Mouse (Mus musculus): ENCODE results near the gene Ppp4r4. TPM values are rescaled to one million over a fixed set of nuclear protein-coding genes. Genes with fewer than 3 reads are reported as not detected.

Gene Ppp4r4
- polyA plus RNA-seq, 1 experiment from 2014 or later, result 1.5 TPM

- Histone ChIP-seq H3K4me2 (no peak overlapping the region), H3K4me1 (no peaks in the 10 kb centered on the region), H3K27me3 (replicated peaks) (no peaks in the 10 kb centered on the region), H3K36me3 (no peaks in the 10 kb centered on the region), H3K4me3 (replicated peaks) (no peak overlapping the region), H3K9ac (no peak overlapping the region), H3K27ac (no peak overlapping the region), H3K9me3 (no peaks in the 10 kb centered on the region)
- 65% methylated on average over 3 of the region's 3 CpGs for WGBS
- no peak; the same call in 1 of the 2 replicates for ATAC-seq (ENCODE audit: insufficient read depth, low FRiP score, low read depth)
Observed at GRCm38 (mm10) chr12:103504402-103504801, 27.7 kb upstream of the Ppp4r4 start.

- Histone ChIP-seq H3K4me3 (replicated peaks) (no peak overlapping the region), H3K9ac (no peak overlapping the region), H3K4me1 (no peaks in the 10 kb centered on the region), H3K27me3 (replicated peaks) (no peaks in the 10 kb centered on the region), H3K36me3 (no peaks in the 10 kb centered on the region), H3K9me3 (no peaks in the 10 kb centered on the region), H3K4me2 (no peak overlapping the region), H3K27ac (no peak overlapping the region)
- no peak for ATAC-seq (ENCODE audit: insufficient read depth, low FRiP score, low read depth)
- WGBS, result 73% methylated on average over 4 of the region's 4 CpGs
Observed at GRCm38 (mm10) chr12:103508346-103508745, 23.7 kb upstream of the Ppp4r4 start.

GRCm38 (mm10) chr12:103509893-103510292, 22.2 kb upstream of the Ppp4r4 start:
- ATAC-seq (ENCODE audit: insufficient read depth, low FRiP score, low read depth), result no peak
- Histone ChIP-seq H3K27me3 (replicated peaks) (no peaks in the 10 kb centered on the region), H3K4me3 (replicated peaks) (no peak overlapping the region), H3K4me2 (no peak overlapping the region), H3K27ac (no peak overlapping the region), H3K36me3 (no peaks in the 10 kb centered on the region), H3K9ac (no peak overlapping the region), H3K4me1 (no peaks in the 10 kb centered on the region), H3K9me3 (no peaks in the 10 kb centered on the region)
- WGBS, result 90% methylated on average over 8 of the region's 8 CpGs

GRCm38 (mm10) chr12:103511586-103511985, 20.5 kb upstream of the Ppp4r4 start:
- Histone ChIP-seq H3K4me1 (no peaks in the 10 kb centered on the region), H3K4me3 (replicated peaks) (no peak overlapping the region), H3K36me3 (no peaks in the 10 kb centered on the region), H3K9ac (no peak overlapping the region), H3K27me3 (replicated peaks) (no peaks in the 10 kb centered on the region), H3K27ac (no peak overlapping the region), H3K9me3 (no peaks in the 10 kb centered on the region), H3K4me2 (no peak overlapping the region)
- 39% methylated on average over 2 of the region's 2 CpGs for WGBS
- no peak for ATAC-seq (ENCODE audit: insufficient read depth, low FRiP score, low read depth)

GRCm38 (mm10) chr12:103513039-103513438, 19.0 kb upstream of the Ppp4r4 start:
- Histone ChIP-seq H3K27me3 (replicated peaks) (no peaks in the 10 kb centered on the region), H3K4me1 (no peaks in the 10 kb centered on the region), H3K27ac (no peak overlapping the region), H3K9ac (no peak overlapping the region), H3K36me3 (no peaks in the 10 kb centered on the region), H3K4me3 (replicated peaks) (no peak overlapping the region), H3K4me2 (no peak overlapping the region), H3K9me3 (no peaks in the 10 kb centered on the region)
- WGBS, result 78% methylated on average over 2 of the region's 2 CpGs
- no peak for ATAC-seq (ENCODE audit: insufficient read depth, low FRiP score, low read depth)

GRCm38 (mm10) chr12:103513451-103513871, 18.6 kb upstream of the Ppp4r4 start:
- no peak overlapping the region for H3K27ac ChIP-seq
- ATAC-seq (ENCODE audit: insufficient read depth, low FRiP score, low read depth), result no peak

GRCm38 (mm10) chr12:103514354-103514753, 17.7 kb upstream of the Ppp4r4 start:
- Histone ChIP-seq H3K36me3 (no peaks in the 10 kb centered on the region), H3K4me3 (replicated peaks) (no peak overlapping the region), H3K27ac (no peak overlapping the region), H3K9me3 (no peaks in the 10 kb centered on the region), H3K4me1 (no peaks in the 10 kb centered on the region), H3K4me2 (no peak overlapping the region), H3K27me3 (replicated peaks) (no peaks in the 10 kb centered on the region), H3K9ac (no peak overlapping the region)
- 60% methylated on average over 3 of the region's 3 CpGs for WGBS
- ATAC-seq (ENCODE audit: insufficient read depth, low FRiP score, low read depth), result no peak

More at GRCm38 (mm10) chr12:103513451-103513871, 18.6 kb upstream of the Ppp4r4 start:
- H3K9ac ChIP-seq, result no peak overlapping the region
- no peaks in the 10 kb centered on the region for H3K27me3 ChIP-seq (replicated peaks)
- no peak overlapping the region for H3K4me3 ChIP-seq (replicated peaks)
- H3K4me2 ChIP-seq, result no peak overlapping the region
- 46% methylated on average over 4 of the region's 4 CpGs for WGBS
- H3K36me3 ChIP-seq, result no peaks in the 10 kb centered on the region
- no peaks in the 10 kb centered on the region for H3K9me3 ChIP-seq
- H3K4me1 ChIP-seq, result no peaks in the 10 kb centered on the region

GRCm38 (mm10) chr12:103515638-103516037, 16.4 kb upstream of the Ppp4r4 start:
- no peaks in the 10 kb centered on the region for H3K36me3 ChIP-seq
- no peak overlapping the region for H3K27ac ChIP-seq
- H3K4me3 ChIP-seq (replicated peaks), result no peak overlapping the region
- H3K9me3 ChIP-seq, result no peaks in the 10 kb centered on the region
- no peak for ATAC-seq (ENCODE audit: insufficient read depth, low FRiP score, low read depth)
- H3K4me2 ChIP-seq, result no peak overlapping the region
- no peak overlapping the region for H3K9ac ChIP-seq
- H3K27me3 ChIP-seq (replicated peaks), result no peaks in the 10 kb centered on the region
- no peaks in the 10 kb centered on the region for H3K4me1 ChIP-seq
- 73% methylated on average over 4 of the region's 4 CpGs for WGBS

- 81% methylated on average over 6 of the region's 6 CpGs for WGBS
- Histone ChIP-seq H3K4me3 (replicated peaks) (no peak overlapping the region), H3K27ac (no peak overlapping the region), H3K9ac (no peak overlapping the region), H3K4me2 (no peak overlapping the region), H3K4me1 (no peaks in the 10 kb centered on the region), H3K27me3 (replicated peaks) (no peaks in the 10 kb centered on the region), H3K36me3 (no peaks in the 10 kb centered on the region), H3K9me3 (no peaks in the 10 kb centered on the region)
- ATAC-seq (ENCODE audit: insufficient read depth, low FRiP score, low read depth), result no peak
Observed at GRCm38 (mm10) chr12:103518640-103519039, 13.4 kb upstream of the Ppp4r4 start.

GRCm38 (mm10) chr12:103530596-103530995, 1.5 kb upstream of the Ppp4r4 start:
- no peaks in the 10 kb centered on the region for H3K9me3 ChIP-seq
- H3K4me3 ChIP-seq (replicated peaks), result no peak overlapping the region
- H3K27ac ChIP-seq, result no peak overlapping the region
- 0 out of 2 replicates have a peak, but pooled peaks cover 8% of the 10 kb centered on the region for H3K27me3 ChIP-seq (replicated peaks)
- H3K36me3 ChIP-seq, result no peaks in the 10 kb centered on the region
- H3K4me1 ChIP-seq, result peaks cover 12% of the 10 kb centered on the region
- no peak overlapping the region for H3K9ac ChIP-seq
- ATAC-seq (ENCODE audit: insufficient read depth, low FRiP score, low read depth), result no peak
- WGBS, result 79% methylated on average over 2 of the region's 2 CpGs
- no peak overlapping the region for H3K4me2 ChIP-seq

GRCm38 (mm10) chr12:103532649-103533395, 739 bp downstream of the Ppp4r4 start:
- H3K27me3 ChIP-seq (replicated peaks), result 0 out of 2 replicates have a peak, but pooled peaks cover 8% of the 10 kb centered on the region
- WGBS, result 2% methylated on average over 44 of the region's 44 CpGs
- peak; percentile 42 for ATAC-seq (ENCODE audit: insufficient read depth, low FRiP score, low read depth)
- H3K36me3 ChIP-seq, result no peaks in the 10 kb centered on the region
- peak overlapping the region; percentile 100 for H3K4me2 ChIP-seq
- H3K4me3 ChIP-seq (replicated peaks), result peak overlapping the region; percentile 61
- peaks cover 12% of the 10 kb centered on the region for H3K4me1 ChIP-seq
- H3K27ac ChIP-seq, result no peak overlapping the region
- H3K9ac ChIP-seq, result peak overlapping the region; percentile 36; the same call in 1 of the 2 replicates
- H3K9me3 ChIP-seq, result no peaks in the 10 kb centered on the region

GRCm38 (mm10) chr12:103540429-103540828, 8.3 kb downstream of the Ppp4r4 start:
- Histone ChIP-seq H3K27ac (no peak overlapping the region), H3K4me1 (no peaks in the 10 kb centered on the region), H3K4me2 (no peak overlapping the region), H3K27me3 (replicated peaks) (no peaks in the 10 kb centered on the region), H3K4me3 (replicated peaks) (no peak overlapping the region), H3K9ac (no peak overlapping the region), H3K36me3 (no peaks in the 10 kb centered on the region), H3K9me3 (no peaks in the 10 kb centered on the region)
- no peak for ATAC-seq (ENCODE audit: insufficient read depth, low FRiP score, low read depth)
- 57% methylated on average over 4 of the region's 4 CpGs for WGBS
